Mouse (Mus musculus): ENCODE measurements at regions not wholly inside any gene's neighbourhood (a gene's known extent, or its start where the extent isn't known, plus 50 kb on each side); places are given as distances from the start of the nearest gene placed in this dataset.
A peak's percentile ranks its signal among the peaks of the same experiment; 100 is the strongest.
"Not testable (repeated sequence)": the region's sequence is repeated elsewhere in the genome, so short reads cannot be mapped to it uniquely, and the experiment has no call there.

GRCm38 (mm10) chr13:12726831-12727230 is 73.0 kb downstream of the Prl2c3 start:
- peak; percentile 8 for DNase-seq (ENCODE audit: low read depth)

- not testable (repeated sequence) for DNase-seq (ENCODE audit: low read depth)
Measured at GRCm38 (mm10) chr13:12717972-12718546, 81.8 kb downstream of the Prl2c3 start.

- DNase-seq (ENCODE audit: low read depth) = no peak
Measured at GRCm38 (mm10) chr13:12711471-12712273, 88.2 kb downstream of the Prl2c3 start.

- DNase-seq (ENCODE audit: low read depth) = not testable (repeated sequence)
Measured at GRCm38 (mm10) chr13:12702804-12703612, 96.9 kb downstream of the Prl2c3 start.

DNA sequence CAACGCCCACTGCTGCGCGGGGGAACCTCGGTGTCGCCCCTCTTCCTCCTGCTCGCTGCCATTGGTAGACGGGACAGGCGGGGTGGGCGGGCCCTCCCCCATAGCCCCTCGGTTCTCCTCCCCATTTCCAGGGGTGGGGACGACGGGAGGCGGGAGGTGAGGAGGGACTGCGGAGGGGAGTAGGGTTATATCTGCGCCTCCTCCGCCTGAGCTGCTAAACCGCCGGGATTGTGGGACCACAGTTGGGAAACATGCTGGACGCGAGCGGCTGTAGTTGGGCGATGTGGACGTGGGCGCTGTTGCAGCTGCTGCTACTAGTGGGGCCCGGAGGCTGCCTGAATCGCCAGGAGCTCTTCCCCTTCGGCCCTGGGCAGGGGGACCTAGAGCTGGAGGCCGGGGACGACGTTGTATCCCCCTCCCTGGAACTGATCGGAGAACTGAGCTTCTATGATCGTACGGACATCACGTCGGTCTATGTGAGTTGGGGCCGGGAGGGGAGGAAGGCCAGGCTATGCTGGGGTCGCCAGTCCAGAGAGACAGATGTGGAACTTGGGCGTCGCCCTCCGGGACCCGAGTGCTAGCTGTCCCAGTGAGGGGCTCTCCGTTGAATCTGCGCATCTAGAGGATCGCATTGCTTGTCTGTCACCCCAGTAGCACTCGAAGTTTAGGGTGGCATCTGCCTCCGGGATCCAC is 97.6 kb downstream of the Prl2c3 start:
- DNase-seq (ENCODE audit: low read depth) = not testable (repeated sequence)

- not testable (repeated sequence) for DNase-seq (ENCODE audit: low read depth)
Measured at GRCm38 (mm10) chr13:12693593-12694118, 106.2 kb downstream of the Prl2c3 start.

- DNase-seq (ENCODE audit: low read depth) = not testable (repeated sequence)
Measured at GRCm38 (mm10) chr13:12688778-12689177, 111.1 kb downstream of the Prl2c3 start.

DNA sequence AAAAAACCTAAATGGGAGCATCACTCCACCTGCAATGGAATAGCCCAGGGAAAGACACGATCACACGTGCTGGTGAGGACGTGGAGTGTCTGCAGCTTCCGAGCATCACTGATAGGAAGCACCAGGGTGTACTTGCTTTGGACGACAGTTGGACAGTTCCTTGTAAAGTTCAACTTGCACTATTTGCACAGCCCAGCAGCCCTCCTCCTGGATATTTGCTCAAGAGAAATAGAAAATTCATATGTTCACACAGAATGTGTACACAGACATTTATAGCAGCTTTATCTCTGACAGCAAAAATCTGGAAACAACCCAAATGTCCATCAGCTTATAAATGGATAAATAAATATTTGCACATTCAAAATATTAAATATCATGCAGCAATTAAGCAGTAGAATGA is 111.7 kb downstream of the Prl2c3 start:
- DNase-seq (ENCODE audit: low read depth) = not testable (repeated sequence)

DNA sequence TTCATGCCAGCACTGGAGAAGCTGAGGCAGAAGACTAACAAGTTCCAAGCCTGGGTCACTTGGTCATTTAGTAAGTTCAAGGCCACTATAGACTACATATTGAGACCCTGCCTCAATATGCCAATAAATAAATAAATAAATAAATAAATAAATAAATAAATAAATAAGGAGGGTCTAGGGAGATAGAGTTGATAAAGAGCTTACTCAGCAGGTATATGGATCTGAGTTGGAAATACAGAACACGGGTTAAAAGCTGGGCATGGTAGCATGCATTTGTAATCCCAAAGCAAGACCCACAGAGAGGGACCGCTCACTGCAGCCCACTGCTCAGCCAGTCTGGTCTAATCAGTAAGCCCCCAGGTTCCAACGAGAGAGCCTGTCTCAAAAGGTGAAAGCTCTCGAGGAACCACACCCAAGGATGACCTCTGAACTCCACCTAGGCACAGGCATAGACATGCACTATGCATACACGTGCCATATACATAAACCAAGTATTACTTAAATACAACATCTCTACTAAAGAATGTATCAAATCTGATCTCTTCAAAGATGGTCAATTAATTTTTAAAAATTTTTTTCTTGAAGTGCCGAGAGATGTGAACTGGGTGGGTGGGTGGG is 115.4 kb downstream of the Ero1lb start:
- not testable (repeated sequence) for DNase-seq (ENCODE audit: low read depth)

DNA sequence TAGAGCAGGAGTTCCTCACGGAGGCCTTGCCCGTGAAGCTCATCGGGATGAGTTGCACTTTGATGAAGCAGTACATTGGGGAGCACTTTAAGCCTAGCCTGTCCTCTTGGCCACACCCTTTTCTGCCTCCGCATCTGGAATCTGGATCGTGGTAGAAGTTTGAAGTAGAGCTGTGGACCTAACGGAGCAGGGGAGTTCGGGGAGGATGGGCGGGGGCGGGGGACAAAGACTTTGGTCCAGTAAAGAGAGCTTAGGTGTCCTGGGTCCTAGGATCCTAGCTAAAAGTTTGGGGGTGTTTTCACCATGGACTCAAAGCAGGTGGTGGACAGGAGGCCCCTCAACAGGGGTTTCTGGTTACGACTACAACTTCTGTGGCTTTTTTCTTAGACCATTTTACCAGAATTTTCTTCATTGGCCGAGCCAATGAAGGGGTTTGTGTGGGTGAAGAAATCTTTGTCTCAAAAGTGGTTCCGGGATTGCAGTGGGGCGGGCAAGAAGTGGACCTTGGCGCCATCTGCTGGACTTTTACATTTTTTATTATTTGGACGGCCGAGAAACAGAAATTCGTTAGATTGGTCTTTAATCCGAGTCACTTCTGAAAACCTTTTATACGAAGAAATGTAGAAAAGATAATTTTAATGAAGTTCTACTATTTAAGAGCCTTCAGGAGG is 114.7 kb downstream of the Ero1lb start:
- peak; percentile 41 for DNase-seq (ENCODE audit: low read depth)

GRCm38 (mm10) chr13:12677372-12677771 is 111.7 kb downstream of the Ero1lb start:
- DNase-seq (ENCODE audit: low read depth) = no peak

DNA sequence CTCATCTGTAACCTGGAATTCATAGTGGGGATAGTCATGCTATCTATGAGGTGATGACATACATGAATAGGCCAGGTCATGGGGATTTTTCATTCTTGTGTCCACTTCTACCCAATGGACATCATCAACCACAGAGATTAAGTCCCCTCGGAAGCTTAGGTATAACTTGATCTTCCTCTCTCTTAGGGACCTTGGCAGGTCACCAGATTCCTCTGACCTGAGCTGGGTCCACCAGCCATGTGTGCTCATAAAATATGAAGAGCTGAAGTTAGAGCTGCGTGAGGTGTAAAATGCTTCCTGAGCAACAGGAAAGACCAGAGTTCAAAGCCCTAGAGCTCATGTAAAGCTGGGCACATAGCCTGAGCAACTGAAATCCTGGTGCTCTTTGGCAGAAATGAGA is 105.3 kb downstream of the Ero1lb start:
- DNase-seq (ENCODE audit: low read depth) = not testable (repeated sequence)

DNA sequence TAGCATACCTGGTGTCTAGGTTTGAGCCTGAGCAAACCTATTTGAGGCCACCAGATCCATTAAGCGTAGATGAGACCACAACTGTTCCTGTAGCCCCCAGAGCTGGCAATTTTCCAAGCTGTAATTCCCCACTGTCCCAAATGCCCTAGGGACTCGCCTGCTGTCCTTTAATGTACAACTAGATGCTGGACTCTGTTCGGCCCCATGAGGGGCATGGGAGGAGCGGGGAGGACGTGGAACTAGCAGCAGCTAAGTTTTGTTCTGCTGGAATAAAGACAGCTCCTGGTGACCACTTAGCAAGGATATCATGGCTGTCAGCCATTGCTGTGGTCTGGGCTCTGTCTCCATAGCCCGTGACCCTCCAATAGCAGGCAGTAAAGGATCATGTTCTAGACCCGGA is 103.1 kb downstream of the Ero1lb start:
- DNase-seq (ENCODE audit: low read depth) = not testable (repeated sequence)

GRCm38 (mm10) chr13:12667727-12668665 is 102.3 kb downstream of the Ero1lb start:
- DNase-seq (ENCODE audit: low read depth) = not testable (repeated sequence)

DNA sequence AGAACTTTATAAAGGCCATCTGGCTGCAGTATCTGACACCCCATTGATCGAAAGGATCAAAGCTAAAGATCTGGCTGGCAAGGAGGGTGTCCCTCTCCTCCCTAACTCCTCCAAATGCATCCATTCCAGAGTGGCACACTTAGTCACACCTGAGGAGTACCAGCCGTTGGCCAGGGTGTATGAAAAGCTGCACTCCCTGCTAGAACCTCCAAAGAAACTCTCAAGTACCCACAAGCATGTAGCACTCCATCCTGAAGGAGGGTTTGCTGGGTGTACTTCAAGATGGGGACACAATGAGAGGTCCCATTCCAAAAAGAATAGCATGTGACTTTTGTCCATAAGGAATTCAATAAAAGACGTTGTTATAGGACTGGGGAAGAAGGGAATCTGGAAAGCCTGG is 100.4 kb downstream of the Ero1lb start:
- not testable (repeated sequence) for DNase-seq (ENCODE audit: low read depth)
